Mouse (Mus musculus) small intestine, adult 2 months (tissue): ENCODE measurements around the gene Btnl4. TPM values are rescaled to one million over a fixed set of nuclear protein-coding genes. Genes with fewer than 3 reads are reported as not detected.

Experiments
- H3K27ac ChIP-seq: fragments of 200-500 bp; 2 replicates; pipeline ENCODE4 v1.5.1; 2012; ENCODE audit warnings: low read depth, low read length, control low read depth, inconsistent platforms; ENCODE audit not compliant: insufficient read depth
- H3K27me3 ChIP-seq: fragments of 200-500 bp; 2 replicates; pipeline ENCODE4 v1.6.1; 2012; ENCODE audit warnings: mild to moderate bottlenecking, moderate library complexity, low read length, inconsistent platforms; ENCODE audit not compliant: control insufficient read depth, insufficient read depth
- H3K36me3 ChIP-seq: fragments of 200-500 bp; 2 replicates; pipeline ENCODE4 v1.6.1; 2012; ENCODE audit warnings: mild to moderate bottlenecking, low read length, control low read depth, inconsistent platforms; ENCODE audit not compliant: control insufficient read depth, insufficient read depth
- H3K4me1 ChIP-seq: fragments of 200-500 bp; 2 replicates; pipeline ENCODE4 v1.6.1; 2012; ENCODE audit warnings: low read length, inconsistent platforms, mixed read lengths; ENCODE audit not compliant: control insufficient read depth, insufficient read depth, insufficient read length
- H3K4me3 ChIP-seq: fragments of 200-500 bp; 2 replicates; pipeline ENCODE4 v1.5.1; 2012; ENCODE audit warnings: low read depth, mild to moderate bottlenecking, control low read depth, inconsistent platforms, low read length, moderate library complexity
- CTCF ChIP-seq: fragments of 200-500 bp; IDR thresholded peaks from 2 replicates; pipeline ENCODE4 v1.5.1; 2012; ENCODE audit warnings: low read depth, mild to moderate bottlenecking, control low read depth, inconsistent platforms, low read length, moderate library complexity, mixed read lengths; ENCODE audit not compliant: insufficient replicate concordance, insufficient read length; ENCODE audit errors: extremely low read depth
- POLR2A ChIP-seq: fragments of 200-500 bp; IDR thresholded peaks from 2 replicates; pipeline ENCODE4 v1.6.1; 2012; ENCODE audit warnings: low read depth, mild to moderate bottlenecking, control low read depth, inconsistent platforms, low read length, moderate library complexity
- WGBS: fragments of 180-500 bp; shearing (Covaris S2); methylation state at CpG from one replicate; pipeline ENCODE4 v1.1.7; 2018; 5-methylcytosine and 5-hydroxymethylcytosine counted together
- polyA plus RNA-seq: library from polyadenylated mRNA; depleted of rRNA; stranded (reverse); fragments of >200 nt; gene quantifications from 2 replicates; pipeline ENCODE4 v1.2.3, GENCODE M21; 2012; rRNA removed

Btnl4 gene
- polyA plus RNA-seq, 1 experiment: 61.4 TPM

DNA sequence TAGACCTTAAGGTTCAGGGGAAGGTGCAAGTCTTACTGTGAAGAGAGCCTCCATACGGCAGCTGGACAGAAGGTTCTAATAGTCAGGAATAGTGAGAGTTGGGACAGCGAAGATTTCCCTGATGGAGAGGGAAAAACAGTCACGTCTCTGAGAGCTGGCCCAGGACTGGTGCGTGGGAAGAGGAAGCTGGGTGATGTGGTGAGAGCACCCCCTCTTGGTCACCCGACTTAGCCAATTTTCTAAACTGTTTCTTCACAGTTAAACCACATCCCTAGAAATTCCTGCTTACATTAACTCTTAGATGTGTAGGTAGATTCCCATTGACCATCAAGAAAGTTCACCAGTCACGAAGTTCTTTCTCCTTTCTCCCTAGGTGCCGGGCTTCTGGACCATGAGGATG lies 57.1 kb downstream of the Btnl4 start:
- no peaks in the 10 kb centered on the region for H3K27me3 ChIP-seq
- H3K4me1 ChIP-seq: no peaks in the 10 kb centered on the region
- TF ChIP-seq POLR2A: no peak
- TF ChIP-seq CTCF: no peak
- H3K4me3 ChIP-seq: no peak overlapping the region
- 68% methylated on average over 7 of the region's 7 CpGs for WGBS
- H3K36me3 ChIP-seq: no peaks in the 10 kb centered on the region
- H3K27ac ChIP-seq: no peak overlapping the region

Other genes with a start within 250 kb of the Btnl4 start
- 5.3 and 13.7 TPM in 2 replicates for gene H2-Ob, start 238.4 kb downstream of the Btnl4 start, polyA plus RNA-seq
- 860 and 5,426 TPM in 2 replicates for gene H2-Ab1, start 219.6 kb downstream of the Btnl4 start, polyA plus RNA-seq
- gene H2-Aa, start 189.5 kb downstream of the Btnl4 start, polyA plus RNA-seq: 155 and 792 TPM in 2 replicates
- gene H2-Eb1, start 171.5 kb downstream of the Btnl4 start, polyA plus RNA-seq: 91.6 and 398 TPM in 2 replicates
- 0.44 and 1.2 TPM in 2 replicates for gene H2-Eb2, start 151.7 kb downstream of the Btnl4 start, polyA plus RNA-seq
- gene Btnl2, start 122.5 kb downstream of the Btnl4 start, polyA plus RNA-seq: 43.4 and 105 TPM in 2 replicates
- gene Btnl1, start 100.2 kb downstream of the Btnl4 start, polyA plus RNA-seq: 78.7 and 178 TPM in 2 replicates
- gene BC051142, start 78.5 kb downstream of the Btnl4 start, polyA plus RNA-seq: not detected in 2 replicates
- 33.4 and 104 TPM in 2 replicates for gene Btnl6, start 40.0 kb upstream of the Btnl4 start, polyA plus RNA-seq
- gene Notch4, start 87.0 kb upstream of the Btnl4 start, polyA plus RNA-seq: 12.1 and 16.7 TPM in 2 replicates
- gene Gpsm3, start 112.5 kb upstream of the Btnl4 start, polyA plus RNA-seq: 3.5 and 8.1 TPM in 2 replicates
- 16.1 and 32.2 TPM in 2 replicates for gene Pbx2, start 113.9 kb upstream of the Btnl4 start, polyA plus RNA-seq
- 0.90 and 1.7 TPM in 2 replicates for gene Ager, start 120.5 kb upstream of the Btnl4 start, polyA plus RNA-seq
- gene Rnf5, start 126.4 kb upstream of the Btnl4 start, polyA plus RNA-seq: 66.7 and 147 TPM in 2 replicates
- gene Agpat1, start 126.9 kb upstream of the Btnl4 start, polyA plus RNA-seq: 210 and 330 TPM in 2 replicates
- gene Egfl8, start 138.7 kb upstream of the Btnl4 start, polyA plus RNA-seq: 1.8 and 2.3 TPM in 2 replicates
- 17.3 and 22.0 TPM in 2 replicates for gene Ppt2, start 151.2 kb upstream of the Btnl4 start, polyA plus RNA-seq
- 5.5 and 8.0 TPM in 2 replicates for gene Prrt1, start 152.2 kb upstream of the Btnl4 start, polyA plus RNA-seq
- 2.5 and 9.3 TPM in 2 replicates for gene Fkbpl, start 167.4 kb upstream of the Btnl4 start, polyA plus RNA-seq
- 26.6 and 48.0 TPM in 2 replicates for gene Atf6b, start 169.8 kb upstream of the Btnl4 start, polyA plus RNA-seq
- 12.1 and 12.5 TPM in 2 replicates for gene Tnxb, start 193.2 kb upstream of the Btnl4 start, polyA plus RNA-seq